Mouse (Mus musculus) hindbrain, postnatal 0 days (tissue): ENCODE measurements around the gene Irf7. TPM values are rescaled to one million over a fixed set of nuclear protein-coding genes. Genes with fewer than 3 reads are reported as not detected.

ENCODE experiments used
- ATAC-seq: fragments of 200-750 bp; cut with Nextera tagmentation; 2 replicates; pipeline ENCODE4 v1.8.0; 2017; ENCODE audit warnings: mild to moderate bottlenecking, moderate TSS enrichment, moderate library complexity
- DNase-seq: peaks from one replicate; pipeline ENCODE4 v3.0.0-alpha.2; 2015; ENCODE audit warnings: low spot score
- H3K27ac ChIP-seq: fragments of 300-500 bp; sonication (generic); 2 replicates; pipeline ENCODE4 v1.5.1; 2014; ENCODE audit warnings: mild to moderate bottlenecking
- H3K27me3 ChIP-seq: fragments of 300-500 bp; sonication (generic); 2 replicates; pipeline ENCODE4 v1.6.1; 2014; ENCODE audit warnings: low read length, mixed read lengths; ENCODE audit not compliant: insufficient read depth
- H3K36me3 ChIP-seq: fragments of 300-500 bp; sonication (generic); 2 replicates; pipeline ENCODE4 v1.6.1; 2014; ENCODE audit warnings: low read length, mixed read lengths; ENCODE audit not compliant: insufficient read depth
- H3K4me1 ChIP-seq: fragments of 300-500 bp; sonication (generic); 2 replicates; pipeline ENCODE4 v1.6.1; 2014; ENCODE audit warnings: antibody characterized with exemption, low read length, mixed read lengths; ENCODE audit not compliant: insufficient read depth
- H3K4me2 ChIP-seq: fragments of 300-500 bp; sonication (generic); 2 replicates; pipeline ENCODE4 v1.6.1; 2014; ENCODE audit warnings: low read depth, mild to moderate bottlenecking, low read length, moderate library complexity, mixed read lengths
- H3K4me3 ChIP-seq: fragments of 300-500 bp; sonication (generic); 2 replicates; pipeline ENCODE4 v1.5.1; 2014; ENCODE audit warnings: low read length
- H3K9ac ChIP-seq: fragments of 300-500 bp; sonication (generic); replicated peaks from 2 replicates; pipeline ENCODE4 v1.6.1; 2014; ENCODE audit warnings: mild to moderate bottlenecking, low read length, moderate library complexity, mixed read lengths
- H3K9me3 ChIP-seq: fragments of 300-500 bp; sonication (generic); 2 replicates; pipeline ENCODE4 v1.6.1; 2016; ENCODE audit warnings: low read length, mixed read lengths
- CTCF ChIP-seq: IDR thresholded peaks from 2 replicates; pipeline ENCODE4 v1.5.1; 2016; ENCODE audit warnings: antibody characterized with exemption, control low read depth, low read depth
- WGBS: fragments of 180-500 bp; shearing (Covaris S2); extraction: QIAGEN DNeasy Blood & Tissue Kit; methylation state at CpG from one replicate; pipeline ENCODE4 v1.1.7; 2014; 5-methylcytosine and 5-hydroxymethylcytosine counted together
- polyA plus RNA-seq: library from polyadenylated mRNA; unstranded; fragments of >200 nt; fragmentation: Nextera tagmentation; extraction: Ambion mirVana; gene quantifications from 2 replicates; pipeline ENCODE4 v1.2.1, GENCODE M21; 2015
- total RNA-seq: library from RNA; depleted of rRNA; stranded (reverse); fragments of >200 nt; gene quantifications from 2 replicates; pipeline ENCODE4 v1.2.3, GENCODE M21; 2014

The Irf7 gene
- total and polyA plus RNA-seq, 2 experiments from 2014 or later, result 3.3 to 3.9 TPM

DNA sequence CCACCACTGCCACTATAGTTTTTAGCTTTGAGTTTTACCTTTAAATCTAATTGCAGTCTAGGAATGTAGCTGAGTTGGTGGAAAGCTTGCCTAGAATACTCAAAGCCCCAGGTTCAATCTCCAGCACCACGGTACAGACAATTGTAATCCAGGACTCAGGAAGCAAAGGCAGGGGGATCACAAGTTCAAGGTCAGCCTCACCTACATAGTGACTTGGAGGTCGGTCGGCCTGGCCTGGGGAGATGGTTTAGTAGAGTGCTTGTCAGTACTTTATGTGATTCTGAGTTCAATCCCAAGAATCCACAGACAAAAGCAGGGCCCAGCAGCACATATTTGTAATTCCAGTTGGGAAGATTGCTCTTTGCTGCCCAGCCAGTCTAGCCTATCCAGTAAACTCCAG, 21.8 kb upstream of the Irf7 start:
- H3K27ac ChIP-seq, result no peak overlapping the region
- ATAC-seq (no peak), DNase-seq (no peak)
- H3K4me1 ChIP-seq, result no peaks in the 10 kb centered on the region
- no peaks in the 10 kb centered on the region for H3K36me3 ChIP-seq
- no peak overlapping the region for H3K4me3 ChIP-seq
- H3K4me2 ChIP-seq, result no peak overlapping the region
- no peak for TF ChIP-seq CTCF
- H3K9ac ChIP-seq, result no peak overlapping the region
- 89% methylated on average over 3 of the region's 3 CpGs for WGBS
- no peaks in the 10 kb centered on the region for H3K9me3 ChIP-seq
- peaks cover 8% of the 10 kb centered on the region for H3K27me3 ChIP-seq

DNA sequence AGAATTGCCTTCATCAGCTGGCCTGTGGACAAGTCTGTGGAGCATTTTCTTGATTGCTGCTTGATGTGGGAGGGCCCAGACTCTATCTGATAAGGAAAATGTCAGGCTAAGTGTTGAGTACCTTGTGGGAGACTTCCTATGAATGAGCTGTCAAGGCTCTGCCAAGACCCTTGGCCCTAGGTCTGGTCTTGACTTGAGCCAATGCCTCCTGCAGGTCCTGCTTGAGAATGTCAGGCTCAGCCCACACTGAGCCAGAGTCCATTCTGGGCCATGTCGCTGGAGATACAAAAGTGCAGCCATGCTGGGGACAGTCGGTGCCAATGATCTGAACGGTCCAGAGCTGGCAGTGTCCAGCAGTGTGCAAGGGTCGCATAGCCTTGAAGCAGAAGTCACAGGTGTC, 16.5 kb upstream of the Irf7 start:
- no peak overlapping the region for H3K4me3 ChIP-seq
- no peak overlapping the region for H3K4me2 ChIP-seq
- no peak overlapping the region for H3K27ac ChIP-seq
- H3K9ac ChIP-seq, result no peak overlapping the region
- peaks cover 8% of the 10 kb centered on the region; the same call in 1 of the 2 replicates for H3K4me1 ChIP-seq
- WGBS, result 83% methylated on average over 4 of the region's 4 CpGs
- no peaks in the 10 kb centered on the region for H3K27me3 ChIP-seq
- ATAC-seq (no peak), DNase-seq (no peak)
- no peak for TF ChIP-seq CTCF
- no peaks in the 10 kb centered on the region for H3K9me3 ChIP-seq
- H3K36me3 ChIP-seq, result no peaks in the 10 kb centered on the region

DNA sequence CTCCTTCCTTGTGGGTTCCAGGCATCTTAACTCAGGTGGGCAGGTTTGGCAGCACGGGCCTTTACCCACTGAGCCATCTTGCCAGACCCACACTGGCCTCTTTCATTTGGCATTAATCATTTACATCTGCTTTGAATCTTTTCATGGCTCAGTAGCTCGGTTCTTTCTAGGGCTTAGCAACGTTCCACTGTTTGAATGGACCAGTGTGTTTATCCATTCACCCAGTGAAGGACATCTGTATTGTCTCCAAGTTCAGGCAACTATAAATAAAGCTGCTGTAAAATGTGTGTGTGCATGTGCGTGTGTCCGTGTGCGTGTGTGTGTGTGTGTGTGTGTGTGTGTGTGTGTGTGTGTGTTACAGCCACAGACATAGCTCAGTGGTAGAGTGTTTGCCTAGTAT, 15.2 kb upstream of the Irf7 start:
- Histone ChIP-seq H3K27ac (no peak overlapping the region), H3K4me1 (peaks cover 8% of the 10 kb centered on the region; the same call in 1 of the 2 replicates), H3K36me3 (no peaks in the 10 kb centered on the region), H3K27me3 (no peaks in the 10 kb centered on the region), H3K4me3 (no peak overlapping the region), H3K9me3 (no peaks in the 10 kb centered on the region), H3K4me2 (no peak overlapping the region), H3K9ac (no peak overlapping the region)
- no peak for TF ChIP-seq CTCF
- ATAC-seq (peak; percentile 36), DNase-seq (no peak)
- WGBS, result 44% methylated on average over 6 of the region's 6 CpGs

DNA sequence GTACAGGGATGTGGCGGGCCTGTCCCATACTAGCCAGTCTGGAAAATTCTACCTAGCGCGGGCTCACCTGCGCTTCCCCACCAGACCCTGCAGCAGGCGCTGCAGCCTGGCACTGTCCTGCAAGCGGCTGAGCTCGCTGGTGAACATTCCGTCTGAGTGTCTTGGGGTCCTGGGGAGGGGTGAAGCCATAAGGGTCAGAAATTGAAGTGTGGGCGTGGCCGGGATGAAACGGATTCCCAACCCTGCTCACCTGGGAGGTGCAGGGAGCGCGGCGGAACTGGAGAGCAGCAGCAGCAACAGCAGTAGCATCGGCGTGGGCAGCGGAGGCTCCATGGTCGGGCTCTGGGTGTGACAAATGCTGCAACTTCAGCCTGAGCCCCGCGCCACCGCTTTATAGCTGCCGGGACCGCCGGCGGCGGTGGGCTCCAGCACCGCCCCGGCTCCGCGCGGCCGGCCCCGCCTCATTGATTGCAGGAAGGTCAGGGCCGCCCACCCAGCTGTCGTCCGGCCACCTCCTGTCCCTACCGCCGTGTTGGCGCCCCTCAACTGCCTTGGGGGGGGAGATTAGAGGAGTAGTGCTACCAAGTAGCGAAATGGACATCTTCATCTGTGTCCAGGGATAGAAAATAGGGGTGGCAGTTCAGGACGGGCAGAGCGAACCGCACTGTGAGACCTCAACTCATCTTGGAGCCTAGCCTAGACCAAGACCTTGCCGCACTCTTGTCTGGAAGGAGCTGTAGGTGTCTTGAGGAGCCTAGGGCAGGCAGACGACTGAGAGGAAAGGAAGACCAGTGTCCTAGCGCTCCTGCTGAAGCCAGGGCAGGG, 12.7 kb upstream of the Irf7 start, which contains the start of gene Sct:
TSS of gene Sct (minus strand) at position 368 of the 825 bp plus-strand sequence.
- ATAC-seq, result peak; percentile 81
- H3K4me3 ChIP-seq, result peak within 1 kb of the TSS; percentile 48
- H3K4me2 ChIP-seq, result peak within 1 kb of the TSS; percentile 98
- no peaks in the 10 kb centered on the region for H3K36me3 ChIP-seq
- H3K9ac ChIP-seq, result peak within 1 kb of the TSS; percentile 51
- H3K4me1 ChIP-seq, result peaks cover 8% of the 10 kb centered on the region; the same call in 1 of the 2 replicates
- WGBS, result 3% methylated on average over 46 of the region's 46 CpGs
- no peaks in the 10 kb centered on the region for H3K27me3 ChIP-seq
- peak within 1 kb of the TSS; percentile 41; the same call in 1 of the 2 replicates for H3K27ac ChIP-seq
- no peaks in the 10 kb centered on the region for H3K9me3 ChIP-seq
- peak; percentile 77 for DNase-seq
- peak; percentile 81 for TF ChIP-seq CTCF

DNA sequence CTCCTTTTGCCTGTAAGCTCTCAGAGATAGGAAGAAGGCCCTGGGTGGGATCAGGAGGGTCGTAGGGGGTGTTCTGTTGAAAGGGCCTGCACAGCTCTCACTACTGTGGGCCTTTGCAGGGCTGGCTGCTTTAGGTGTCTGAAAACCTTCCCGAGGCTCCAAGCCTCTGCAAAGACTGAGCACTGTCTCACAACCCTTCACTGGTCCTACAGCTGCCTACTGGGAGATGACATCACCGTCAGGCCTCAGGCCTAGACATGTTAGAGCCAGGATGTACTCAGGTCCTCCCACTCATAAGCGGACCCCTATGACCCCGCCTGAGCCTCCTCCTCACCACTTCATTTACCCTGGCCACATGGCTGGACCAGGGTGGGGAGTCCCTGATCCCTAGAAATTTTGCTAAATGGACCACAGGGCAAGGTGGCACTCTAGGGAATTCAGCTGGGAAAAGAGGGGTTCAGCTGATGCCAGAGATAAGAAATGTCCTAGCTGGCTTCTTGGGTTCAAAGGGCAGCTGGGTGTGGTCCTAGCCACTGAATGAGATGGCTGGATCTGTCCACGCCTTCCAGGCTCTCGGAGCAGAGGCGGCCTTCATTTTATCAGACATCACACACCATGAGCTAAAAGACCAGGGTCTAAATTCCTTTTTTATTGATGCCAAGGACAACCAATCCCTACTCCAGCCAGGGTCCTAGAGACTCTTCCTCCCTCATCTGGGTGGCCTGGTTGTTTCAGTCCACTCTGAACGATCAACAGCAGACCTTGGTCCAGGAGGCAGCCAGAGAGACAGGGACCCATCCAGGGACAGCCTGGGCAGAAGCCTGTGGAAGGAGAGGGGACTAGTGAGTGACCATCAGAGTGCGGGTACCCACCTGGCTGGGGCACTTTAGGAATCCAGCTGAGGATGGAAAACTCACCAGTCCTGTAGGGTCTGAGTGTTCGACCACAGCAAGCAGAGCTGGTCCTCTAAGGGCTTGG, 11.7 kb upstream of the Irf7 start:
- Histone ChIP-seq H3K4me3 (no peak overlapping the region), H3K27me3 (no peaks in the 10 kb centered on the region), H3K27ac (no peak overlapping the region), H3K4me2 (peak overlapping the region; percentile 98), H3K36me3 (no peaks in the 10 kb centered on the region), H3K9me3 (no peaks in the 10 kb centered on the region), H3K9ac (no peak overlapping the region), H3K4me1 (peaks cover 8% of the 10 kb centered on the region; the same call in 1 of the 2 replicates)
- WGBS, result 86% methylated on average over 11 of the region's 11 CpGs
- peak; percentile 1; the same call in 1 of the 2 replicates for ATAC-seq
- DNase-seq, result no peak
- no peak for TF ChIP-seq CTCF

- Histone ChIP-seq H3K4me2 (no peak within 1 kb of the TSS), H3K9ac (no peak within 1 kb of the TSS), H3K4me1 (peaks cover 8% of the 10 kb centered on the region; the same call in 1 of the 2 replicates), H3K9me3 (no peaks in the 10 kb centered on the region), H3K36me3 (no peaks in the 10 kb centered on the region), H3K4me3 (no peak within 1 kb of the TSS), H3K27ac (no peak within 1 kb of the TSS), H3K27me3 (no peaks in the 10 kb centered on the region)
- ATAC-seq (no peak), DNase-seq (no peak)
- TF ChIP-seq CTCF, result no peak
- WGBS, result 72% methylated on average over 11 of the region's 11 CpGs
These were observed 10.3 kb upstream of the Irf7 start, which contains the start of gene Cdhr5 for GRCm38 (mm10) chr7:141276546-141276945. Gene Cdhr5 (minus strand): TSS chr7:141276786.
